Mouse (Mus musculus): Measurements from ENCODE around the gene Gm45234.

DNA sequence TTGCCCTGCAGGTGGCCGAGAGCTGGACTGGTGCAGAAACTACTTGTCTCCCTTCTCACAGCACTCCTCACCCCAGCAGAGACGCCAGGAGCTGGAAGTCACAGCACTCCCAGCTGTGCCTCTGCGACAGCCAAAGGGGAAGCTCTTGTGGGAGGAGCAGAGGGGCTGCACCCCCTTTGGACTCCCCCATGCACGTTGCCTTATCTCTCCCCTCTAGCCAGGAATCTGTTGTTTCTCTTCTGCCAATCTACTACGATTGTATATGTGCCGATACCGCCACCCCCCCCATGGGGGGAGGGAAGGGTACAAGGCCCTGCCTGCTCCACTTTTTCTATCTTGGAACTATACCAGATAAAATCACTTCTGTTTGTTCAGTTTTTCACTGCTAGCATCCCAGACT lies 52.0 kb downstream of the Gm45234 start:
- TF ChIP-seq CTCF (IDR thresholded peaks at IDR 0.05; ENCODE audit: low read depth, low read length) (no peak), POLR2A (IDR thresholded peaks at IDR 0.05; ENCODE audit: borderline replicate concordance, low read depth, low read length) (no peak)

Measured in bone marrow macrophage, adult 2 months (primary cell).